Mouse (Mus musculus): ENCODE results near the gene Gm49721.
"Not testable (repeated sequence)": the region's sequence is repeated elsewhere in the genome, so short reads cannot be mapped to it uniquely, and the experiment has no call there.

GRCm38 (mm10) chr17:7079558-7079957 lies 100.9 kb downstream of the Gm49721 start:
- not testable (repeated sequence) for TF ChIP-seq FLI1 (IDR thresholded peaks at IDR 0.05; ENCODE audit: low read length); GATA1 (IDR thresholded peaks at IDR 0.05; ENCODE audit: borderline replicate concordance, low read length)
